Mouse (Mus musculus) stomach, embryonic 14.5 days (tissue): Measurements from ENCODE around the gene Hmga2. TPM values are rescaled to one million over a fixed set of nuclear protein-coding genes. Genes with fewer than 3 reads are reported as not detected.
A peak's percentile ranks its signal among the peaks of the same experiment; 100 is the strongest.

Experiments
- ATAC-seq: fragments of 200-750 bp; cut with Nextera tagmentation; 2 replicates; pipeline ENCODE4 v1.8.0; 2017; ENCODE audit warnings: low read depth, moderate TSS enrichment; ENCODE audit not compliant: insufficient number of reproducible peaks, insufficient read depth, low FRiP score
- H3K27ac ChIP-seq: fragments of 300-500 bp; sonication (generic); 2 replicates; pipeline ENCODE4 v1.5.1; 2014; ENCODE audit warnings: mild to moderate bottlenecking, low read length, moderate library complexity, mixed read lengths
- H3K27me3 ChIP-seq: fragments of 300-500 bp; sonication (generic); 2 replicates; pipeline ENCODE4 v1.6.1; 2014; ENCODE audit warnings: low read length, control low read depth, mixed read lengths; ENCODE audit not compliant: control insufficient read depth, insufficient read depth
- H3K36me3 ChIP-seq: fragments of 300-500 bp; sonication (generic); 2 replicates; pipeline ENCODE4 v1.6.1; 2014; ENCODE audit warnings: mild to moderate bottlenecking, control low read depth, low read length, moderate library complexity, mixed read lengths; ENCODE audit not compliant: control insufficient read depth, insufficient read depth
- H3K4me1 ChIP-seq: fragments of 300-500 bp; sonication (generic); 2 replicates; pipeline ENCODE4 v1.6.1; 2014; ENCODE audit warnings: low read length, control low read depth, mixed read lengths; ENCODE audit not compliant: control insufficient read depth, insufficient read depth
- H3K4me2 ChIP-seq: fragments of 300-500 bp; sonication (generic); replicated peaks from 2 replicates; pipeline ENCODE4 v1.6.1; 2014; ENCODE audit warnings: low read depth, low read length, control low read depth
- H3K4me3 ChIP-seq: fragments of 300-500 bp; sonication (generic); 2 replicates; pipeline ENCODE4 v1.5.1; 2014; ENCODE audit warnings: low read depth, low read length, control low read depth
- H3K9ac ChIP-seq: fragments of 300-500 bp; sonication (generic); replicated peaks from 2 replicates; pipeline ENCODE4 v1.6.1; 2014; ENCODE audit warnings: low read depth, mild to moderate bottlenecking, control low read depth, low read length, moderate library complexity, mixed read lengths
- H3K9me3 ChIP-seq: fragments of 300-500 bp; sonication (generic); 2 replicates; pipeline ENCODE4 v1.6.1; 2016; ENCODE audit warnings: low read depth, low read length, control low read depth; ENCODE audit not compliant: control insufficient read depth
- WGBS: fragments of 180-500 bp; shearing (Covaris S2); extraction: QIAGEN DNeasy Blood & Tissue Kit; methylation state at CpG from one replicate; pipeline ENCODE4 v1.1.7; 2014; 5-methylcytosine and 5-hydroxymethylcytosine counted together
- polyA plus RNA-seq: library from polyadenylated mRNA; unstranded; fragments of >200 nt; fragmentation: Nextera tagmentation; extraction: Ambion mirVana; gene quantifications from 2 replicates; pipeline ENCODE4 v1.2.1, GENCODE M21; 2014

The Hmga2 gene
- polyA plus RNA-seq, 1 experiment from 2014 or later: 57.8 TPM

GRCm38 (mm10) chr10:120395550-120395949 lies 80.7 kb downstream of the Hmga2 start:
- H3K4me1 ChIP-seq: peaks cover 60% of the 10 kb centered on the region
- H3K4me3 ChIP-seq: no peak overlapping the region
- no peaks in the 10 kb centered on the region for H3K36me3 ChIP-seq
- H3K27me3 ChIP-seq: no peaks in the 10 kb centered on the region
- WGBS: 56% methylated on average over 6 of the region's 6 CpGs
- no peak overlapping the region for H3K27ac ChIP-seq
- no peak overlapping the region for H3K9ac ChIP-seq
- H3K4me2 ChIP-seq: no peak overlapping the region
- no peak for ATAC-seq
- H3K9me3 ChIP-seq: no peaks in the 10 kb centered on the region

GRCm38 (mm10) chr10:120394740-120395139 lies 81.5 kb downstream of the Hmga2 start:
- 77% methylated on average over 9 of the region's 9 CpGs for WGBS
- Histone ChIP-seq H3K27me3 (no peaks in the 10 kb centered on the region), H3K9ac (no peak overlapping the region), H3K9me3 (no peaks in the 10 kb centered on the region), H3K4me2 (no peak overlapping the region), H3K4me3 (no peak overlapping the region), H3K36me3 (no peaks in the 10 kb centered on the region; the same call in 1 of the 2 replicates), H3K4me1 (peaks cover 62% of the 10 kb centered on the region), H3K27ac (no peak overlapping the region)
- no peak for ATAC-seq

GRCm38 (mm10) chr10:120391971-120392716 lies 84.1 kb downstream of the Hmga2 start:
- H3K36me3 ChIP-seq: peaks cover 2% of the 10 kb centered on the region; the same call in 1 of the 2 replicates
- WGBS: 32% methylated on average over 14 of the region's 14 CpGs
- no peaks in the 10 kb centered on the region for H3K27me3 ChIP-seq
- ATAC-seq: no peak
- no peak overlapping the region for H3K4me2 ChIP-seq
- no peak overlapping the region for H3K9ac ChIP-seq
- peak overlapping the region; percentile 64; the same call in 1 of the 2 replicates for H3K27ac ChIP-seq
- no peaks in the 10 kb centered on the region for H3K9me3 ChIP-seq
- H3K4me1 ChIP-seq: peaks cover 53% of the 10 kb centered on the region
- H3K4me3 ChIP-seq: no peak overlapping the region

GRCm38 (mm10) chr10:120390912-120391835 lies 85.1 kb downstream of the Hmga2 start:
- Histone ChIP-seq H3K4me3 (no peak overlapping the region), H3K4me1 (peaks cover 53% of the 10 kb centered on the region), H3K27me3 (no peaks in the 10 kb centered on the region), H3K4me2 (peak overlapping the region; percentile 22; the same call in 1 of the 2 replicates), H3K9ac (no peak overlapping the region), H3K9me3 (no peaks in the 10 kb centered on the region), H3K36me3 (peaks cover 4% of the 10 kb centered on the region; the same call in 1 of the 2 replicates), H3K27ac (peak overlapping the region; percentile 64; the same call in 1 of the 2 replicates)
- WGBS: 23% methylated on average over 28 of the region's 28 CpGs
- no peak for ATAC-seq

- no peaks in the 10 kb centered on the region for H3K9me3 ChIP-seq
- no peak overlapping the region for H3K4me3 ChIP-seq
- 44% methylated on average over 6 of the region's 6 CpGs for WGBS
- ATAC-seq: no peak
- no peaks in the 10 kb centered on the region for H3K27me3 ChIP-seq
- peaks cover 66% of the 10 kb centered on the region for H3K4me1 ChIP-seq
- H3K27ac ChIP-seq: no peak overlapping the region
- H3K4me2 ChIP-seq: no peak overlapping the region
- no peak overlapping the region for H3K9ac ChIP-seq
- H3K36me3 ChIP-seq: peaks cover 6% of the 10 kb centered on the region; the same call in 1 of the 2 replicates
Measured at GRCm38 (mm10) chr10:120389707-120390106, 86.6 kb downstream of the Hmga2 start.

- H3K9ac ChIP-seq: no peak overlapping the region
- H3K4me1 ChIP-seq: peaks cover 64% of the 10 kb centered on the region
- no peaks in the 10 kb centered on the region for H3K9me3 ChIP-seq
- WGBS: 25% methylated on average over 10 of the region's 10 CpGs
- peak overlapping the region; percentile 30; the same call in 1 of the 2 replicates for H3K27ac ChIP-seq
- no peak overlapping the region for H3K4me2 ChIP-seq
- peaks cover 6% of the 10 kb centered on the region; the same call in 1 of the 2 replicates for H3K36me3 ChIP-seq
- ATAC-seq: no peak
- H3K4me3 ChIP-seq: no peak overlapping the region
- no peaks in the 10 kb centered on the region for H3K27me3 ChIP-seq
Measured at GRCm38 (mm10) chr10:120388966-120389365, 87.3 kb downstream of the Hmga2 start.

- no peak overlapping the region for H3K9ac ChIP-seq
- no peak overlapping the region for H3K4me3 ChIP-seq
- peaks cover 64% of the 10 kb centered on the region for H3K4me1 ChIP-seq
- no peak for ATAC-seq
- H3K27ac ChIP-seq: peak overlapping the region; percentile 30; the same call in 1 of the 2 replicates
- no peaks in the 10 kb centered on the region for H3K27me3 ChIP-seq
- H3K36me3 ChIP-seq: peaks cover 6% of the 10 kb centered on the region; the same call in 1 of the 2 replicates
- no peak overlapping the region for H3K4me2 ChIP-seq
- H3K9me3 ChIP-seq: no peaks in the 10 kb centered on the region
- 25% methylated on average over 8 of the region's 8 CpGs for WGBS
Measured at GRCm38 (mm10) chr10:120388400-120388871, 87.8 kb downstream of the Hmga2 start.

- no peaks in the 10 kb centered on the region for H3K9me3 ChIP-seq
- no peak overlapping the region for H3K4me3 ChIP-seq
- no peak overlapping the region for H3K9ac ChIP-seq
- ATAC-seq: no peak
- peaks cover 6% of the 10 kb centered on the region; the same call in 1 of the 2 replicates for H3K36me3 ChIP-seq
- H3K4me2 ChIP-seq: no peak overlapping the region
- no peak overlapping the region for H3K27ac ChIP-seq
- H3K27me3 ChIP-seq: no peaks in the 10 kb centered on the region
- 87% methylated on average over 8 of the region's 8 CpGs for WGBS
- peaks cover 53% of the 10 kb centered on the region for H3K4me1 ChIP-seq
Measured at GRCm38 (mm10) chr10:120387105-120387504, 89.2 kb downstream of the Hmga2 start.
